Mouse (Mus musculus) liver, adult 2 months (tissue): Measurements from ENCODE around the gene Pip5k1b.

Experiments used
- CTCF ChIP-seq: fragments of 200-500 bp; IDR thresholded peaks from 2 replicates; pipeline ENCODE4 v1.5.1; 2011; ENCODE audit warnings: low read depth, low read length, control low read depth
- POLR2A ChIP-seq: fragments of 200-500 bp; IDR thresholded peaks from 2 replicates; pipeline ENCODE4 v1.6.1; 2011; ENCODE audit warnings: low read length, control low read depth; ENCODE audit not compliant: insufficient read depth; ENCODE audit errors: extremely low read depth

- TF ChIP-seq CTCF (no peak), POLR2A (no peak)
Measured at GRCm38 (mm10) chr19:24500431-24500830, 55.2 kb downstream of the Pip5k1b start.
